Mouse (Mus musculus): ENCODE data around the gene Foxa1. TPM values are rescaled to one million over a fixed set of nuclear protein-coding genes. Genes with fewer than 3 reads are reported as not detected.

The Foxa1 gene
- total RNA-seq, 2 experiments from 2014 or later = not detected

Other genes starting within 250 kb of the Foxa1 start
- gene Ttc6, start 17.2 kb upstream of the Foxa1 start, total RNA-seq (2021) = under 1 TPM; 0.05 TPM

Data from heart, postnatal 4 days (tissue).